ENCODE assay signal across 32 mouse cellular contexts in genomic region chr4:97944309-97944708, GRCm38 (mm10).
"Had no signal": no experiment of that assay in that cellular context is flagged by ENCODE, and none has a peak within 500 bp of the region (broad histone marks: within the 10 kb centered on the region; RNA-seq: fewer than 3 reads in every experiment).

No protein-coding gene starts in this region.

- H3K4me1 ChIP-seq: liver, embryonic 12.5 days; liver, embryonic 13.5 days; liver, embryonic 15.5 days; megakaryocyte, embryonic 14.5 days had no signal

- H3K9ac ChIP-seq: limb, embryonic 12.5 days; limb, embryonic 13.5 days; limb, embryonic 15.5 days; liver, embryonic 12.5 days; liver, embryonic 13.5 days; liver, embryonic 14.5 days; liver, embryonic 15.5 days; liver, postnatal 0 days; lung, embryonic 14.5 days; lung, embryonic 15.5 days; midbrain, embryonic 12.5 days; midbrain, embryonic 13.5 days; midbrain, embryonic 15.5 days; neural tube, embryonic 12.5 days had no signal

- H3K36me3 ChIP-seq: limb, embryonic 10.5 days; limb, embryonic 15.5 days; liver, embryonic 12.5 days; liver, embryonic 13.5 days; liver, embryonic 15.5 days; lung, embryonic 15.5 days; midbrain, embryonic 10.5 days; midbrain, embryonic 12.5 days; midbrain, embryonic 13.5 days; midbrain, embryonic 15.5 days; neural tube, embryonic 12.5 days had no signal

- H3K9me3 ChIP-seq: limb, embryonic 10.5 days; limb, embryonic 12.5 days; limb, embryonic 13.5 days; limb, embryonic 15.5 days; liver, embryonic 12.5 days; liver, embryonic 13.5 days; liver, embryonic 15.5 days; lung, embryonic 15.5 days; megakaryocyte, embryonic 14.5 days; midbrain, embryonic 10.5 days; midbrain, embryonic 12.5 days; midbrain, embryonic 13.5 days; midbrain, embryonic 15.5 days; neural tube, embryonic 12.5 days had no signal

- H3K27me3 ChIP-seq: limb, embryonic 12.5 days; limb, embryonic 13.5 days; limb, embryonic 15.5 days; liver, embryonic 12.5 days; liver, embryonic 13.5 days; liver, embryonic 15.5 days; lung, embryonic 15.5 days; midbrain, embryonic 12.5 days; midbrain, embryonic 13.5 days; midbrain, embryonic 15.5 days; neural tube, embryonic 12.5 days had no signal

- H3K4me2 ChIP-seq: limb, embryonic 12.5 days; limb, embryonic 13.5 days; limb, embryonic 15.5 days; liver, embryonic 11.5 days; liver, embryonic 12.5 days; liver, embryonic 13.5 days; liver, embryonic 15.5 days; lung, embryonic 14.5 days; lung, embryonic 15.5 days; midbrain, embryonic 11.5 days; midbrain, embryonic 12.5 days; midbrain, embryonic 13.5 days; midbrain, embryonic 15.5 days; neural tube, embryonic 12.5 days had no signal

- ATAC-seq: liver, embryonic 12.5 days; liver, postnatal 0 days; lung, postnatal 0 days; midbrain, embryonic 13.5 days; midbrain, embryonic 15.5 days; midbrain, embryonic 16.5 days had no signal

- H3K27ac ChIP-seq: left cerebral cortex, adult 2 months; limb, embryonic 10.5 days; limb, embryonic 12.5 days; limb, embryonic 13.5 days; limb, embryonic 15.5 days; liver, embryonic 12.5 days; liver, embryonic 13.5 days; liver, embryonic 14.5 days; liver, embryonic 15.5 days; lung, embryonic 15.5 days; macrophage; midbrain, embryonic 10.5 days; midbrain, embryonic 12.5 days; midbrain, embryonic 13.5 days; midbrain, embryonic 15.5 days; neural tube, embryonic 12.5 days had no signal

- H3K4me3 ChIP-seq: left cerebral cortex, adult 2 months; limb, embryonic 10.5 days; limb, embryonic 12.5 days; limb, embryonic 13.5 days; limb, embryonic 15.5 days; liver, embryonic 12.5 days; liver, embryonic 13.5 days; liver, embryonic 15.5 days; lung, embryonic 15.5 days; megakaryocyte, embryonic 14.5 days; midbrain, embryonic 10.5 days; midbrain, embryonic 12.5 days; midbrain, embryonic 13.5 days; midbrain, embryonic 15.5 days; myocyte; neural tube, embryonic 12.5 days had no signal

- DNase-seq: left cerebral cortex, postnatal 4 days; liver; liver, embryonic 13.5 days; liver, postnatal 0 days; lung, adult 2 months; lung, embryonic 14.5 days; lung, postnatal 10 days; lung, postnatal 14 days; lung, postnatal 36 days; lung, postnatal 4 days; midbrain, embryonic 14.5 days had no signal
